Mouse (Mus musculus) heart, postnatal 0 days (tissue): Measurements from ENCODE around the gene Comp.

Experiments used
- CTCF ChIP-seq: IDR thresholded peaks from 2 replicates; pipeline ENCODE4 v1.5.1; 2016; ENCODE audit warnings: antibody characterized with exemption, control low read depth, low read depth
- EP300 ChIP-seq: IDR thresholded peaks from 2 replicates; pipeline ENCODE4 v1.6.1; 2016; ENCODE audit warnings: antibody characterized with exemption, low read depth

- TF ChIP-seq CTCF (no peak), EP300 (no peak)
These were observed 3.0 kb downstream of the Comp start for GRCm38 (mm10) chr8:70376275-70376741.
